Mouse (Mus musculus): ENCODE results near the gene Fry.
A peak's percentile ranks its signal among the peaks of the same experiment; 100 is the strongest.

Gene Fry

GRCm38 (mm10) chr5:150171562-150171961 lies 53.1 kb downstream of the Fry start:
- DNase-seq (ENCODE audit: low spot score in 2 of 2), result no peak

- DNase-seq (ENCODE audit: low spot score in 2 of 2), result no peak
These were observed 55.4 kb downstream of the Fry start for GRCm38 (mm10) chr5:150173869-150174268.

DNA sequence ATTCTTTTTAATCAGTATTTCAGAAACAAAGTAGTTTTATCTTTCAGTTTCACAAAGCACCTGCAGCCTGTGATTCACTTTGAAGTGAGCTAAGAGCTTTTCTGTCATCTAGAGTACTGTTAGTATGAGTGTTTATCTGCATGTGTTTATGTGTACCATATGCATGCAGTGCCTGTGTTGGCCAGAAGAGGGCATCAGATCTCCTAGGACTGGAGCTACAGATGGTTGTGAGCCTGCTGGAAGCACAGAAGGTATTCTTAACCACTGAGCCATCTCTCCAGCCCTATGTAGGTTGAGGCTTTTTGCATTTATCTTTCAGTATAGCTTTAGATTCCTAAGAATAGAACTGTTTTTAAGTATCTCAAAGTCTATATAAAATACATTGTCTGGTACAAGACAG lies 56.5 kb downstream of the Fry start:
- no peak for DNase-seq (ENCODE audit: low spot score in 2 of 2)

DNA sequence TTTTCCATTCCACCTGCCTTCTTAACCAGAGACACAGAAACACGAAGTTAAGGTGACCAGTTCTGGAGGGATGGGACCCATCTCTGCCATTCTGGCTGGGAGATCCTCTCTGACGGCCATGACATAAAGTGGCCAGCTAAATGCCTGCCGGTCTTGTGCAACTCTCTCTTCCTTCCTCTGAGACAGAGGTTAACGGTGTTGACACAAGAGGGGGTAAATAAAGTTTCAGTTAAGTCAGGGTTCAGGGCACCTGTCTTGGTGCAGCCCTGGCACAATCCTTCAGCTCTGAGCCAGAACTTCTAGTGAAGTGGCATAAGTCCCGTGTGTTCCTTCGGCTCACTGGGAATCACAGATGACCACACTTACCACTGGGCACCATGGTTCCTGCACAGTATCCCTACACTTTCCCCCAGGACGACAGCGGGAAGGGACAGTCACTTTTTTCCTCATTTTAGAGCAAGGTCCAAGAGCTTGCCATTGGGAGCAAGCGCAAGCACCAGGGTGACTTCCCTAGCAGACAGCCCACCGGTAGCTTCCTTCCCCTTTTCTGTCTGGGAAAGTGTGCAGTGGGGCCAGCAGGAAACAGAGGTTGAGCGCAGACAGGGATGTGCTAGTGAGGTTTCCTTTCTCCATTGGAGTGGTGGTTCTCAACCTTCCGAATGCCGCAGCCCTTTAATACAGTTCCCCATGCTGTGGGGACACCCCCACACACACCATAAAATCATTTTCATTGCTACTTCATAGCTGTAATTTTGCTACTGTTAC lies 58.0 kb downstream of the Fry start:
- no peak for DNase-seq (ENCODE audit: low spot score in 2 of 2)

GRCm38 (mm10) chr5:150177757-150178156 lies 59.3 kb downstream of the Fry start:
- DNase-seq (ENCODE audit: low spot score in 2 of 2), result no peak

DNA sequence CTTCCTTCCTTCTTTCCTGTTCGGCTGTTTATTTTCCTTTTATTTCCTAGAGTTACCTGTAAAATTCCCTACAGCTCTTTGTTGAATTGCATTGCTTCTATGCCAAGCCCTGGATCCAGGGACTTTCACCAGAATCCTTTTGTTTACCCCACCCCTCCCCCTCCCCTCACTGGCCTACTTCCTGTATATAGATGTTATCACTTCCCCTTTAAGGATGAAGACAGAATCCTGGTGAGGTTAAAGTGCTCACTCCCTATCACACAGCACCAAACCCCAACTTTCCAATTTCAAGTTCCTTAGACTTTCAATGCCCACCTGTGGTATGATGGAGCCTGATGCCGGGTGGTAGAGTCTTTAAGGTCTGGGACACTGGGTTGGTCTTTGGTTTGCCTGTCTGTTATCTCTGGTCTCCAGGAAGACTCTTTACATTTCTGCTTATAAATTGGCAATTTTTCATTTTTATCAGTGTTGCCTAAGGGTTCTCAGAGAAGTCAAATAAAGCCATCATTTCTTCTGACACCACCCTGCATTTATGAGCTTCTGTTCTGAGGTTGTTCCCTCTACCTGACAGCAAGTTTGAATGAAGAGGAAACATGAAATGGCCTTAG lies 59.9 kb downstream of the Fry start:
- no peak for DNase-seq (ENCODE audit: low spot score in 2 of 2)

GRCm38 (mm10) chr5:150180985-150181607 lies 62.7 kb downstream of the Fry start:
- no peak for DNase-seq (ENCODE audit: low spot score in 2 of 2)

DNA sequence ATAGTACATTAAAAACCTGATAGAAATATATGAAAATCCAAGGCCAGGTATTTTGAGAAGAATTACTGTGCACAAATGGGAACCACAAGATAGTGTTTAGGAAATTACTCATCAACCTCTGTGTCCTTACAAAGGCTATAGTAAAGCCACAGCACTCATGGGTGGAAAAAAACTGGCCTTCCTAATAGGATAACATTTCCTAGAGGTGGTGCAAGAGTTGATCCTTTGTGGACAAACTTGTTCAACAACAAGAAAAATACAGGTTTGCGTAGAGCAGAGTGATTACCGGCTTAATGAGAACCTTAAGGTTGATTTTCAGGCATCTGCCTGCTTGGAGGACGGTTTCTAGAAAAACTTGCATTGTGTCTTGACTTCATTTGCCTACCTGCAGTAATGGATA lies 66.5 kb downstream of the Fry start:
- DNase-seq (ENCODE audit: low spot score in 2 of 2), result no peak

DNA sequence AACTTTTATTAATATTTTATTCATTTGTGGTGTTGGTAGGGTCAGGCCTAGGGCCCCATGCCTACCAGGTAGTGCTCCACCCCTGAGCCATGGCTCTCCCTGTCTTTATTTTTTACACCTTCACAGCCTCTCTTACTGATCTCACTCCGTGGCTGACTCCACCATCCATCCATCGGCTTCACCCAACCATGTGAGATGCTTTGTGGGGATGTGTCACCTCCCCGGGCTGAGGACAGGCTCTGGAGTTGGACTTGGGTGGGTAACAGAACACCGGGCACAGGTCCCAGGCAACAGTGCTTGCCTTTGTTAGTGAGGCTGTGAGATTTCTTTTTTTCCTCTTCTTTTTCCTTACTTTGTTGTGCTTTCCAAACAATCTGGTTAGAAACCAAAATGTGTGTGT lies 67.7 kb downstream of the Fry start:
- no peak for DNase-seq (ENCODE audit: low spot score in 2 of 2)

DNA sequence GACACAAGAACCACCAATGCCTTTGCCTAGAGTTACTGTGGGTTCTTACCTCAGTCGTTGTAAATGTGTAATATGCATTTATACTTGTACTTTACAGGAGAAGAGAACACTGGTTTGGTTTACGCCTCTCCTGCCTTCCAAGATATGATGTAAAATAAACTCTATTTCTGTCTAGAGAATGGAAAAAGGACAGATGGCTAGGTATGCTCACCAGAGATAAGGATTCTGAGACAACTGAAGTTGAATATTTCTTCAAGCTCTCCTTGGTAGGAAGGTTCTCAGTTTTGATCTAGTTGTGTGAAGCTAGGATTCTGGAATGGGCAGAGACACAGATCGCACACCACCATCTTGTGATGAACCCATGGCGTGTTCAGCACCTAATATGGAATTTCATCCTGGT lies 68.2 kb downstream of the Fry start:
- DNase-seq (ENCODE audit: low spot score in 2 of 2), result no peak

DNA sequence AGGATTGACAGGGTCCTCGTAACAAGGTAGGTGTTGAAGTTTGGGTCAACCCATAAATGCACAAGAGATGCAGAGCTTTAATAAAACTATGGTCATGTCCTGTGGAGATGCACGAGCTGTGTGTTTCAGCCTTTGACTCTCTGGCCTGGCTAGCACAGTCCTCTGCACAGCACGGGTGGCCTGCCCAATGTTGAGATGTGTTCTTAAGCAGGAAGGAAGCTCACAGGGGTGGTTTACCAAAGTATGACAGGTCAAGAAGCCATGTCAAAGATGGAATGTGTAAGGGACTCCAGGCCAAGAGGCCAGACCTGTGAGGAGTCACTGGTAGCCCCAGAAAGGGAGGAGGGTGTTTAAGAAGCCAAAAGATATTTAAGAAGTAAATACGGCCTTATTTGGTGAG lies 69.6 kb downstream of the Fry start:
- no peak for DNase-seq (ENCODE audit: low spot score in 2 of 2)

DNA sequence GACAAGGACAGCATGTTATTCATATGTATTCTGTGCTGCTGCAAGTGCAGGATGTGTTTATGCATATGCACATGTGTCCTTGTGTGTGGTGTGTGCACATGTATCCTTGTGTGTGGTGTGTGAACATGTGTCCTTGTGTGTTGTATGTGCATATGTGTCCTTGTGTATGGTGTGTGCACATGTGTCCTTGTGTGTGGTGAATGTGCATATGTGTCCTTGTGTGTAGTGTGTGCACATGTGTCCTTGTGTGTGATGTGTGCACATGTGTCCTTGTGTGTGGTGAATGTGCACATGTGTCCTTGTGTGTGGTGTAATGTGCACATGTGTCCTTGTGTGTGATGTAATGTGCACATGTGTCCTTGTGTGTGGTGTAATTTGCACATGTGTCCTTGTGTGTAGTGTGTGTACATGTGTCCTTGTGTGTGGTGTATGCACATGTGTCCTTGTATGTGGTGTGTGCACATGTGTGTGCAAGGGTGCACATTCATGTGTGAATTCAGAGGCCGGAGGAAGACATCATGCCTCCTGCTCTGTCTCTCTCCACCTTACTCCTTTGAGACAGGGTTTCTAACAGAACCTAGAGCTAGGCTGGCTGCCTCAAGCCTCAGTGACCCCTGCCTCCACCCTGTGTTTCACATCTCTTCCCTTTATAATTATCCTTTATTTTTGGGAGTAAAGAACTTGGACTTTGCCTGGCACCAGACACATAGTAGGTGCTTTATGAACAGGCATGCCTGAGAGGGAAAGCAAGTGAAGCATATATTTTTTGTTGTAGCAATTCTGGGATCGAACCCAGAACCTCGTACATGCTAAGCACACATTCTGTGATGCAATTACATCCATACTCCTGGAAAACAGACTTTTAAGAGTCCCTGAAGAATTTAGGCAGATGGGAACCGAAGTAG lies 72.3 kb downstream of the Fry start:
- DNase-seq (ENCODE audit: low spot score in 2 of 2), result no peak

- DNase-seq (ENCODE audit: low spot score in 2 of 2), result peak; percentile 15 to 17
These were observed 77.2 kb downstream of the Fry start for GRCm38 (mm10) chr5:150195514-150196210.

DNA sequence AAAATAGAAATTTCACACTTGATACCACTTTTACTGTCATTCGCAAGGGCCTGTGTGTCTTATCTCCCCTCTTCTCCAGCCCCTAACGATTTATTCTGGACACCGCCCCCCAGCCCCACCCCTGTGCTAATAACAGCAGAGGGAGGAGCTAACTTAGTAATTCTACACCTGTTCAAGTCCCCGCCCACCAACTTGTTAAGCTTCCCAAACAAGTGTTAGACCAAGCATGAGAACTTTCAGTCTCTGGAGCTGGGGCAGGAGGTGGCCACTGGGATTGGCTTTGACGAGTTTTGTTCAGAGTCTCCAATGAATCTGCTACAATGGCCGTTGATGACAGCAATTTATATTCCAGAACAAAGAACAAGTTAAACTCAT lies 77.8 kb downstream of the Fry start:
- peak; percentile 6 to 15 for DNase-seq (ENCODE audit: low spot score in 2 of 2)

DNA sequence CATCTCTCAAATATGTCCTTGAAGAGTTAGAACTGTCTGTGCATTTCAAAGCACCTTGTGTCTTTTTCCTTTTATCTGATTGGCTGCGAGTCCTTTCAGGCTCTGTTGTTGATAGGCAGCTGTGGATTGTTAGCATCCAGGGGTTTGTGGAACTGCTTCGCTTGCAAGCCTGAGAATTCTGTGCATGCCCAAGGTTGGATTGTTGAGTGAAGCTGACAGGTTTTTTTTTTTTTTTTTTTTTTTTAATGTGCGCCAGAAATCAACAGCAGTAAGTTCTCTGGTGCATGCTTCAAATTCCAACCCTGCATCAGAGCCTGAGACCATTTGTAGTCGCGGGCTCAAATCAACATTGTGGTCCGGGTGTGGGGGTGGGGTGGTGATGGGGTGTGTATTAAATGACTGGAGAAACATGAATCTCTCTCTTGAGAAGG lies 78.5 kb downstream of the Fry start:
- no peak for DNase-seq (ENCODE audit: low spot score in 2 of 2)

DNA sequence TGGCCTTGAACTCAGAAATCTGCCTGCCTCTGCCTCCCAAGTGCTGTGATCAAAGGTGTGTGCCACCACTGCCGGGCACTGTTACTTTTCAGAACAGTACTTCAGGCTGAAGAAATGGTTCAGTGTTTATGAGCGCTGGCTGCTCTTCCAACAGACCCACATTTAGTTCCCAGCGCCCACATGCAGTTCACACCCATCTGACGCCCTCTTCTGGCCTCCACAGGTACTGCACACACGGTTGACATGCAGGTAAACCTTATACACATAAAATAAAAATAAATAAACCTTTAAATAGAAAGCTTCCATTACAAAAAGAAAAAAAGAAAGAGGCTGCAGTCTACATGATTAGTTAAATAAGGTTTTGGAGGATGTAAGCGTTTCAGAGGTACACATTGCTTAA lies 88.3 kb downstream of the Fry start:
- no peak for DNase-seq (ENCODE audit: low spot score in 2 of 2)

DNA sequence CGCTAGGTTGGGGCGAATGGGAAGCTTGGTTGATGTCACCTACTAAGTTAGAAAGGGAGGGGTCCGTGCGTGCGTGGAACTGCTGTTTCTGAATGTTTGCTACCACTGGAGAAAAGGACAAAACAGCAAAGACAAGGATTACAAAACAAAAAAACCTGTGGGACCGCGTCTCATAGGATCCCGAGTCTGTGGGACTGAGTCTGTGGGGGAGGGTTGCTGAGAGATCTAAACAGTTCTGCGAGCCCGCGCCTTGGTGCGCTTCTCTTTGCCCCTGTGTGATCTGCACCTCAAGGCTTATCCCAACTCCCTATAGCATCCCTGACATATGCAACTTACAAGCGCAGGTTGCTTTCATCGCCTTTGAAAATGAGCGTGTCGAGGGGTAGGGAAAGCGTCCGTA lies 89.2 kb downstream of the Fry start:
- no peak for DNase-seq (ENCODE audit: low spot score in 2 of 2)

DNA sequence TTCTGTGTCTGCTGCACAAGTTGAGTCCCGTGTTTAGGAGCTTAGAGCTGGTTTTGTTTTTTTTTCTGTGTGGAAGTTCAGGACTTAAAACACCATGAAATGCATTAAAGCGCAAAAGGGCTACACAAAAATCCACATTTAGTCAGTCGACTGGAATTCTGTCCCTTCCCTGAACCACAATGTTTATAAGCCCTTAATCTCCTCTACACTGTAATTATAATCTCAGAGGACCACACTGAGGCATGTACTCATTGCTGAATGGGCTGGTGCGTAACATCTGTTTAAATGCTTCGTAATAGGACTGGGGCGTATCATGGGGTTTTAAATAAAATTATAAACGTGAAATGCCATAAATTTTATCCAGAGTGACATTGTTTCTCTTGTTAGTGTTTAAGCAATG lies 89.6 kb downstream of the Fry start:
- DNase-seq (ENCODE audit: low spot score in 2 of 2), result no peak

DNA sequence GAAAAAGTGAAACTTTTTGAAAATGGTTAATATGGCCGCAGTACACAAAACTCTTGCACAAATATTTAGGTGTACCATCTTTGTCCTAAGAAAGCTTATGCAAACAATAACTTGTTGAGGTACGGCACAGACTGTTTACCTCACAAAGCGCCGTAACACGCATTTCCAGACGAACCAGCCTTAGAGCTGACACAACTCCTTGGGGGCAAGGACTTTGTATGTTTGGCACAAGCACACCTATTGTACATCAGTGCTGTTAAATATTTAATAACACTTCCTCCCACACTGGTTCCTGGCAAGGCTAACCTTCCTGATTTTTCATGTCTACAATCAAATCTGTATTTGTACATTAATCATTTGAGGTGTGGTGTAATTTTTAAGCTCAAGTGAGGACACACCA lies 95.6 kb downstream of the Fry start:
- no peak for DNase-seq (ENCODE audit: low spot score in 2 of 2)

- no peak for DNase-seq (ENCODE audit: low spot score in 2 of 2)
These were observed 97.6 kb downstream of the Fry start for GRCm38 (mm10) chr5:150216066-150216465.

DNA sequence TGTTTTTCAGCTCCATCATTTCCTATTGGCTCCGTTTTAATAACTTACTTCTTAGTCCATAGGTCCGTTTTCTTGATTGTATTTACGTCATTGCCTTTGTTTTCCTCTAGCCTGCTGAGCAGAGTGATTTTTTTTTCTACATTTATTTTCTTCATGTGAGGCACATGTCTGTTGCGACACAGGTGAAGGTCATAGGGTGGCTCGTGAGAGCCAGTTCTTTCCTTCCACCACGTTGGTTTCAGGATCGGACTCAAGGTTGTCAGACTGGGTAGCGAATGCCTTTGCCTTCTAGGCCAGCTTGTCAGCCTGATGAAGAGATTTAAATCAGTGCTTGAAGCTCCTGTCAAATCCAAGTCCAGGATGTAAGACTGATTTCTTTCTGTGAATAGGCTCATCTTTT lies 101.0 kb downstream of the Fry start:
- DNase-seq (ENCODE audit: low spot score in 2 of 2), result no peak

- DNase-seq (ENCODE audit: low spot score in 2 of 2), result peak in 1 of 2 experiments; percentile 16
These were observed 101.9 kb downstream of the Fry start for GRCm38 (mm10) chr5:150220333-150220732.

All from natural killer cell, adult 2 months (primary cell).